Mouse (Mus musculus): ENCODE measurements at regions not wholly inside any gene's neighbourhood (a gene's known extent, or its start where the extent isn't known, plus 50 kb on each side); places are given as distances from the start of the nearest gene placed in this dataset.

GRCm38 (mm10) chr11:21031816-21032215 is 59.3 kb upstream of the Peli1 start:
- DNase-seq (ENCODE audit: extremely low spot score in 1 of 2, low spot score in 1 of 2) = no peak

- DNase-seq (ENCODE audit: extremely low spot score in 1 of 2, low spot score in 1 of 2) = no peak
These were observed 57.8 kb upstream of the Peli1 start for GRCm38 (mm10) chr11:21033234-21033822.

- DNase-seq (ENCODE audit: extremely low spot score in 1 of 2, low spot score in 1 of 2) = no peak
These were observed 57.2 kb upstream of the Peli1 start for GRCm38 (mm10) chr11:21033823-21034401.

- DNase-seq (ENCODE audit: extremely low spot score in 1 of 2, low spot score in 1 of 2) = no peak
These were observed 54.8 kb upstream of the Peli1 start for GRCm38 (mm10) chr11:21036161-21036916.

GRCm38 (mm10) chr11:21037267-21037906 is 53.7 kb upstream of the Peli1 start:
- DNase-seq (ENCODE audit: extremely low spot score in 1 of 2, low spot score in 1 of 2) = no peak

GRCm38 (mm10) chr11:21041201-21041600 is 49.9 kb upstream of the Peli1 start:
- DNase-seq (ENCODE audit: extremely low spot score in 1 of 2, low spot score in 1 of 2) = no peak
